ENCODE assay signal across 24 mouse cellular contexts in the genomic region with DNA sequence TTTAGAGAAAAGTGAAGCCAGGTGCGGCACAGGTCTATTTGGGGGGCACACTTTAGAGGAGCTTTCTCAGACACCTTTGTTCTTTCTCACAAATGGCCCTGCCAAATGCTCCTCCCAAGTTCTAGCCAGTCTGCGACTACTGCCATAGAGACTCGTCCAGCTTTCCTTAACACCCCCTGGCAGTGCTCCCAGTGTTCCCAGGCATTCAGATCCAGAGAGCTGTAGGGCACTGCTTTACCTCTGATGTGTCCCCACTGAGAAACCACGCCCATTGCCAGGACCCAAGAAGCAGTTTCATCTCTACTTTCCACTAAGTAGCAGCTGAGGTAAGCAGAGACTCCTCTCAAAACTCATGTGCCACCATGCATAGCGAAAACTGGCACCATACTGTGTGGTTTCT.
DNase-seq lines count a peak whose midpoint lies in the region; ATAC-seq and TF ChIP-seq lines count a peak whose summit lies in the region.
"Had no signal": no experiment of that assay in that cellular context is flagged by ENCODE, and none has a peak within 500 bp of the region (broad histone marks: within the 10 kb centered on the region; RNA-seq: fewer than 3 reads in every experiment).

No protein-coding gene starts in this region.

- H3K4me1 ChIP-seq in forebrain, embryonic 11.5 days (replicated peaks; ENCODE audit: control insufficient read depth, insufficient read depth, low read length), result no peaks in the 10 kb centered on the region
- peaks cover 13% of the 10 kb centered on the region for H3K4me1 ChIP-seq in forebrain, embryonic 10.5 days
- peaks cover 34% of the 10 kb centered on the region for H3K4me1 ChIP-seq in limb, embryonic 10.5 days
- H3K4me1 ChIP-seq: lung, embryonic 15.5 days had no signal

- H3K27me3 ChIP-seq in forebrain, embryonic 11.5 days (ENCODE audit: control insufficient read depth, insufficient read depth, low read length), result no peaks in the 10 kb centered on the region
- H3K27me3 ChIP-seq in forebrain, embryonic 10.5 days (ENCODE audit: poor library complexity, severe bottlenecking), result peaks cover 16% of the 10 kb centered on the region
- H3K27me3 ChIP-seq in limb, embryonic 10.5 days (ENCODE audit: low read depth, poor library complexity, severe bottlenecking), result peaks cover 42% of the 10 kb centered on the region
- H3K27me3 ChIP-seq: hindbrain, embryonic 13.5 days; limb, embryonic 13.5 days; lung, embryonic 15.5 days; neural tube, embryonic 13.5 days had no signal

- DNase-seq in forebrain, embryonic 11.5 days (ENCODE audit: low spot score), result peak; percentile 26
- no peak for DNase-seq in forebrain, embryonic 10.5 days (ENCODE audit: extremely low spot score, low spot score)
- peak; percentile 5 to 26 for DNase-seq in left cerebral cortex, postnatal 10 days (ENCODE audit: extremely low spot score in 1 of 2, low spot score in 2 of 2)
- DNase-seq in left cerebral cortex, adult 11 months (ENCODE audit: low spot score), result no peak
- peak; percentile 65 for DNase-seq in brain, embryonic 14.5 days (ENCODE audit: low read depth)
- no peak for DNase-seq in limb, embryonic 10.5 days (ENCODE audit: low spot score)
- no peak for DNase-seq in gastrocnemius, adult 2 months
- DNase-seq: cerebellum, adult 9-10 months; forebrain, postnatal 0 days; gastrocnemius, postnatal 14 days; heart, postnatal 36 days; kidney, adult 18-20 months; kidney, postnatal 25 days; thymus, postnatal 4 days had no signal

- 83% methylated on average over 5 of the region's 5 CpGs for WGBS in forebrain, embryonic 11.5 days
- 84% methylated on average over 5 of the region's 5 CpGs for WGBS in forebrain, embryonic 10.5 days
- 73% methylated on average over 5 of the region's 5 CpGs for WGBS in limb, embryonic 10.5 days

- no peak overlapping the region for H3K4me3 ChIP-seq in forebrain, embryonic 11.5 days (ENCODE audit: low read depth, low read length)
- H3K4me3 ChIP-seq in forebrain, embryonic 10.5 days, result no peak overlapping the region
- H3K4me3 ChIP-seq in limb, embryonic 10.5 days, result no peak overlapping the region
- H3K4me3 ChIP-seq in gastrocnemius, adult 2 months, result no peak overlapping the region
- H3K4me3 ChIP-seq: heart, embryonic 10.5 days; hindbrain, embryonic 13.5 days; kidney, embryonic 15.5 days; layer of hippocampus, adult 2 months; limb, embryonic 13.5 days; lung, embryonic 15.5 days; neural tube, embryonic 13.5 days had no signal

- intact Hi-C loops in left cerebral cortex, postnatal 10 days (cut with DNase I), result no loop called here
- intact Hi-C loops in gastrocnemius, adult 2 months (cut with DNase I), result no loop called here

- no peak for TF ChIP-seq POLR2A in brain, embryonic 14.5 days (IDR thresholded peaks at IDR 0.05; ENCODE audit: borderline replicate concordance, extremely low read depth, insufficient read depth, insufficient read length, poor library complexity, severe bottlenecking)

- no peaks in the 10 kb centered on the region for H3K36me3 ChIP-seq in forebrain, embryonic 11.5 days (ENCODE audit: control insufficient read depth, insufficient read depth, low read length)
- no peaks in the 10 kb centered on the region for H3K36me3 ChIP-seq in forebrain, embryonic 10.5 days (replicated peaks)
- H3K36me3 ChIP-seq in limb, embryonic 10.5 days, result no peaks in the 10 kb centered on the region
- H3K36me3 ChIP-seq: heart, embryonic 10.5 days; hindbrain, embryonic 13.5 days; kidney, embryonic 15.5 days; limb, embryonic 13.5 days; lung, embryonic 15.5 days; neural tube, embryonic 13.5 days had no signal

- no peak for TF ChIP-seq CTCF in brain, embryonic 14.5 days (IDR thresholded peaks at IDR 0.05; ENCODE audit: borderline replicate concordance, extremely low read depth, insufficient read depth, insufficient read length)
- TF ChIP-seq CTCF in gastrocnemius, adult 2 months (IDR thresholded peaks at IDR 0.05), result no peak

- H3K27ac ChIP-seq in forebrain, embryonic 11.5 days (ENCODE audit: low read depth, low read length), result no peak overlapping the region
- no peak overlapping the region for H3K27ac ChIP-seq in forebrain, embryonic 10.5 days
- peak overlapping the region; percentile 27; the same call in 1 of the 2 replicates for H3K27ac ChIP-seq in limb, embryonic 10.5 days
- H3K27ac ChIP-seq in gastrocnemius, adult 2 months, result no peak overlapping the region
- H3K27ac ChIP-seq: heart, embryonic 10.5 days; hindbrain, embryonic 13.5 days; kidney, embryonic 15.5 days; layer of hippocampus, adult 2 months; limb, embryonic 13.5 days; lung, embryonic 15.5 days; neural tube, embryonic 13.5 days had no signal

- no peak overlapping the region for H3K4me2 ChIP-seq in forebrain, embryonic 11.5 days (ENCODE audit: low read depth, low read length, severe bottlenecking)
- H3K4me2 ChIP-seq: hindbrain, embryonic 13.5 days; kidney, embryonic 15.5 days; limb, embryonic 13.5 days; liver, embryonic 11.5 days; lung, embryonic 15.5 days; midbrain, embryonic 11.5 days; neural tube, embryonic 13.5 days had no signal

- H3K9me3 ChIP-seq in forebrain, embryonic 11.5 days (ENCODE audit: control insufficient read depth, low read length), result no peaks in the 10 kb centered on the region
- no peaks in the 10 kb centered on the region for H3K9me3 ChIP-seq in forebrain, embryonic 10.5 days
- no peaks in the 10 kb centered on the region for H3K9me3 ChIP-seq in limb, embryonic 10.5 days (replicated peaks)
- H3K9me3 ChIP-seq: heart, embryonic 10.5 days; hindbrain, embryonic 13.5 days; kidney, embryonic 15.5 days; lung, embryonic 15.5 days; neural tube, embryonic 13.5 days had no signal

- no peak for ATAC-seq in forebrain, embryonic 11.5 days (replicated peaks; ENCODE audit: low FRiP score)
- ATAC-seq: CD4-positive, CD25-positive, alpha-beta regulatory T cell, adult 4 months; forebrain, postnatal 0 days had no signal

- H3K9ac ChIP-seq in forebrain, embryonic 11.5 days (ENCODE audit: low read length), result no peak overlapping the region
- H3K9ac ChIP-seq: forebrain, postnatal 0 days; hindbrain, embryonic 13.5 days; kidney, embryonic 15.5 days; limb, embryonic 13.5 days; lung, embryonic 15.5 days; neural tube, embryonic 13.5 days had no signal

Comparison
In these comparisons a context has a peak if more than half of its experiments do, and no peak if none do; other contexts are left out.
1. DNase-seq: peak in forebrain, embryonic 11.5 days (single experiment), left cerebral cortex, postnatal 10 days (2 of 2) and brain, embryonic 14.5 days (single experiment); none in forebrain, embryonic 10.5 days (single experiment), left cerebral cortex, adult 11 months (single experiment), limb, embryonic 10.5 days (single experiment) and gastrocnemius, adult 2 months (single experiment).